Mouse (Mus musculus) embryonic fibroblast, embryonic 13.5 days (primary cell): ENCODE data around the gene Mocs1.
A peak's percentile ranks its signal among the peaks of the same experiment; 100 is the strongest.

Source experiments
- CTCF ChIP-seq: IDR thresholded peaks from 2 replicates; pipeline ENCODE4 v1.5.1; 2011; ENCODE audit warnings: mild to moderate bottlenecking, control low read depth, low read length, moderate library complexity, borderline replicate concordance; ENCODE audit not compliant: insufficient read depth
- POLR2A ChIP-seq: IDR thresholded peaks from 2 replicates; pipeline ENCODE4 v1.6.1; 2011; ENCODE audit warnings: low read depth, mild to moderate bottlenecking, control low read depth, low read length, moderate library complexity

GRCm38 (mm10) chr17:49468223-49468622 lies 40.1 kb downstream of the Mocs1 start:
- peak; percentile 58 for TF ChIP-seq CTCF
- TF ChIP-seq POLR2A: no peak
